Mouse (Mus musculus) cerebellum, adult 11 months (tissue): ENCODE measurements around the gene Adamts17.

Experiments used
- DNase-seq: peaks from one replicate; pipeline ENCODE4 v3.0.0; 2022

Gene Adamts17

GRCm38 (mm10) chr7:66981591-66981990 lies 142.1 kb downstream of the Adamts17 start:
- no peak for DNase-seq

DNA sequence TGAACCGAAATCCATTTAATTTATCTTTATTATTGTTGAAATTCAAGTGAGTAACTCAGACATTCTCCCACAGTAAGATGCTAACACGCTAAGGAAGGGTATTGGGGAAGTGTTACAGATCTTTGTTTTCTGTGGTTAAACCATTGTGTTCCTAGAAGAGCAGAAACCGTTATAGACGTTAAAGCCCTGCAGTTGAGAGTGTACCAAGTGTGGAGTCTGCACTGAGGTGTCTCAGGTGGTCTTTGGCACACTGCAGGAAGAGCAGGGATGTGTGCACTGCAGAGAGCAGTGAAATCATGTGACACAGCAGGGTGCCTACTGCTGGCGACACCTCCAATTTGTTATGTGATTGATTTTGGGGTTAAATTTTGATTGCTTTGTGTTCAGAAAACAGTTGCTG lies 142.5 kb downstream of the Adamts17 start:
- no peak for DNase-seq

DNA sequence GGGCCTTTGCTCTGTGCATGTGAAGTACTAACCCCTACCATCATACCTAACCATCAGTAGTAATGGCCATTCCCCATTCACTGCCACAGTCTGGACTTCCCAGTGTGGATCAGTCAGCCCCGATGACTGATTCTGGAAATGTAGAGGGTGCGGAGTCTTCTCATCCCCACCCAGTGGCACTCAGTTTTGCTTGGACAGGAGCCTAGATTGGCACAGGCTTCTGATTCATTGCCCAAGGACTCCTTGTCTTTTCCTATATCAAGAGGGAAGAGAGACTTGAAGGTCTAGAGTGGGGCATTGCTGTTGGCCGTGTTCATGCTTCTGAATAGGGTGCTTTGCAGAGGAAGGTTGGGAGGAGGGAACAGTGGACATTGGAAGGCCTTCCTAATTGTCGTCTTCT lies 148.1 kb downstream of the Adamts17 start:
- no peak for DNase-seq

- no peak for DNase-seq
These were observed 148.9 kb downstream of the Adamts17 start for GRCm38 (mm10) chr7:66988441-66988840.

DNA sequence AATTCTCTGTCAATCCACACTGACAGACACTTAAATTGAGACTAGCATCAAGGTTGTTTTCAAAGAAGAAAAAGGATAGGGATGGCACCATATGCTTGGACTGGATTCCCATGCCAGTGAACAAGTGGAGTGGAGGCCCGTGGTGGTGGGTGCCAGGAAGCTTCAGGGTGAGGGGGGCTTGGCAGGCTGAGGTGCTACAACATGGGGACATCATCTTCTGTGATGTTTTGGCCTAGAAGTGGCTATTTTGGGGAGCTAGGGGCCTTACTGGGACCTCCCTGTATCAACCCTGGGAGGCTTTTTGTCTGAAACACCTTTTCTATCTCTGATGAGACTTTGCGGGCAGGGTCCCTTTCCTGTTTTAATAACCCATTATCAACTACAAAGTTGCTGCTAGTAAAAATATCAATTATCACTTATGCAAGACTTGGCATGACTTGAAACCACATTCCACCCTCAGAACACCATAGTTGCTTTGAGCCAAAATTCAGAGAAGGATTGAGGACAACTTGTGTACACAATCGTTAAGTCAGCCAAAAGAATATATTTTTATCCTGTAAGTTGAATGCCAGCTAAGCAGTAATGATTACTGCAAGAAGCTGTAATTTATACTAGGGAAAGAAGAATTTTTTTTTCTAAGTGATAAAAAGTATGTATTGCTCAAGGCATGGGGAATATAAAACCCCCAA lies 150.0 kb downstream of the Adamts17 start:
- no peak for DNase-seq

- DNase-seq = no peak
These were observed 159.3 kb downstream of the Adamts17 start for GRCm38 (mm10) chr7:66998821-66999220.

DNA sequence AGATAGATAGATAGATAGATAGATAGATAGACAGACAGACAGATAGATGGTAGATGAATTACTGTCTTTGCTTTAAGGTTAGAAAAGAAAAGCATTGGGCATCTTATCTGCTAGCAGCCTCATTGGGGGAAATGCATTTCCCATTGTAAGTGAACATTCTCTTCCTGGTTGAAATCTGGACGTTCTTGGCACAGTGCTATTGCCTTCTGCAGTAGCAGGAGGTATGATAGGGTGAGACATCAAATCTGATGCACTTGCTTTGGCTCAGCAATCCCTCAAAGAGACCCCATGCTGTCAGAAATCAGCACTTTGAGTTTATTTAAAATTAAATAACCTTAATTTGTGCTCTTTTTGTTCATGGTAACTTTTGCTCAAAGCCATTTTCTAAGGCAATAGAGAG lies 164.1 kb downstream of the Adamts17 start:
- DNase-seq = no peak

GRCm38 (mm10) chr7:67004220-67004619 lies 164.7 kb downstream of the Adamts17 start:
- no peak for DNase-seq

DNA sequence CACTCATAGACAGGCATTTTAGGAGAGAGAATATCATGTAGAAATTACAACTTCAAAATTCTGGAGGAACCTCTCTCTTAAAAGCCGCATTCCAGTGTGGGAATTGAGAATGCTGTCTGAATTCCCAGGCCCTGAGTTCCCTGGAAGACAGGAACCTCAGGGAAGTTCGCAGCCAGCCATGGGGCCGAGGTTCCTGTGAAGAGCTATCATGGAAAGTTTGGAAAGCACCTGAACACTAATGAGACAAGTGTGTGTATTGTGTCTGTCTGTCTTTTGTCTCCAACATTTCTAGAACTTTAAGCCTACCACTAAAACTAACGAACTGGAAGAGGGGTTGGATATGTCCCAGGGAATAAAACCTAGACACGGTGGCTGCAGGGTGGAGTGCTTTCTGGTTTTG lies 170.3 kb downstream of the Adamts17 start:
- no peak for DNase-seq

- DNase-seq = no peak
These were observed 172.6 kb downstream of the Adamts17 start for GRCm38 (mm10) chr7:67012011-67012751.

DNA sequence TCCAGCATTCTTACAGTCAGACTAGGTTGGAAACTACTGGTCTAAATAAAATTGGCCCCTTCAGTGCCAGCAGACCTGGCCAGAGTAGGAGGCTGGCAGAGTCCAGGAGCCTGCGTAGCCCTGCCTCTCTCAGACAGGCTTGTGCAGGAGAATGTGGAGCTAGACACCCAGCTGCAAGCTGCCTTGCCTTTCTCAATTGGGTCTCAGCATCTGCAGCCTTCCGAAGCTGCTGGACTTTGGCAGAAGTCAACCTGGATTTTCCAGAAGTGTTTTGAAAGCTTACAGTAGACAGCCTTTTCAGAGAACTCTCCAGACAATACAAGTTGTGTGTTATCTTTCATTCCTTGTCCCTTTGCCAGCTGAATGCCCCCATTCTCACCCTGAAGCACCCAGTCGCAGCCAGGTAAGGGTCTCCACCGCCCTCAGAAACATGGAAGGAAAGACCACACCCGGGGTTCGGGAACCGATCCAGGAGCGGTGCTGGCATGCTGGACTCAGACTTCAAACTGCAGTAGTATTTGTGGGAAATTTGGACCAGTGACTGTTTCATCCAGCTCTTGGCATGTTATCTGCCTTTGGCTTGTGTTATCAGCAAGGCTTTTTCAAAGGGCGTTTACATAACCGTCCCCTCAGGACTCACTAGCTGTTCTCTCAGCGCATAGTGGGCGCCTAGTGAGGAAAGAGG lies 173.8 kb downstream of the Adamts17 start:
- DNase-seq = peak; percentile 15

DNA sequence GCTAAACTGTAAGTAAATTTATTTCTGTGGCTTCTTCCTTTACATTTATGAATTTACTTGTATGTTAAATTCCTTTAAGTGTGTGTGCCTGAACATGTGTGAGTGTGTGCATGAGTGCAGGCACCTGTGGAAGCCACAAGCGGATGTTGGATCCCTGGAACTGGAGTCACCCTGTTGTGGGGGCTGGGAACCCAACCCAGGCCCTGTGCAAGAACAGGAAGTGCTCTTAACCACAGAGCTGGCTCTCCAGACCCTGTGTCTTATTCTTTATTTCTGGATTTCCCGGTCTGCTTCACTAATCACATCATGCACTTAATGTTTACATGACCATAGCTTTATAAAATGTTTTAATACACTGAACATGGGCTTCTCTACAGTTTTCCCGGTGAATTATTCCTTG lies 180.4 kb downstream of the Adamts17 start:
- no peak for DNase-seq

DNA sequence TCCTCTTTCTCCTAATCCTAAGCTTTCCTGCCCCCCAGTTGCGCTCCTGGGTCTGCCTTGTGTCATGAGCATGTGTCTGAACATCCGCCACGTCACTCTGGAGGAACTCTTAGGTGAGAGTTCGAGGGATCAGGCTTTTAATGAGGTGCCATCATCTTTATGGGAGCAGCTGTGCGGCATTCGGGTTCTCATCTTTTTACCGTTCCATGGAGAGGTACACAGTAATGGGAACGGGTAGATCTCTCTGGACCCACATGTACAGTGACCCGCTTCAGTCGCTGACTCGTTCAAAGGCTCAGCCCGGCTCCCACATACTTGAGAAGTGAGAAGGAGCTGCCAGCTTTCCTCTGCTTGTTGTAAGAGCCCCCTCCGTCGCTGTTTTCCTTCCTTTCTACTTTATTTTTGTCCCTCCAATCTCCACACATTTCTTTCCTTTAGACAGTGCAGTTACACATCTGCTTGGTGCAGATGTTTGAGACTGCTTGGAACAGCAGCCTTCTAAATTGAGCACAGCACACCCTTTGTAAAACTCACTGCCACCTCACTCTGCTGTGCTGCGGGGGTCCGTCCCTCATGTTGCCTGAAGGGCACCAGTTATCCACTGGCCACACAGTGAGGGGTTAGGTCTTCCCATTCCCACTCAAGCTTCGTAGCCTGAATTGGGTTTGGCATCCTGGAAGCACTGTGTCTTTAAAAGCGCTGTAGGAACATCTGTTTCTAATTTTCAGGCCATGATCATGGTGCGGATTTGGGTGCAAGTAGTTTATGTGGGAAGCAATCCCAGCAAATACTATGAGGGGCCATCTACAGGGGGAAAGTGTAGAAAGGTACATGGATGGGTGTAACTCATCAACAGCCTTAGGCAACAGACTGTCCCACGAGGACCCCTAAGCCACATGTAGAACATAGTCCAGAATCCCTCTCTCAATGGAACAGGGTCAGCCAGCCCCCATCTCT lies 186.9 kb downstream of the Adamts17 start:
- no peak for DNase-seq

DNA sequence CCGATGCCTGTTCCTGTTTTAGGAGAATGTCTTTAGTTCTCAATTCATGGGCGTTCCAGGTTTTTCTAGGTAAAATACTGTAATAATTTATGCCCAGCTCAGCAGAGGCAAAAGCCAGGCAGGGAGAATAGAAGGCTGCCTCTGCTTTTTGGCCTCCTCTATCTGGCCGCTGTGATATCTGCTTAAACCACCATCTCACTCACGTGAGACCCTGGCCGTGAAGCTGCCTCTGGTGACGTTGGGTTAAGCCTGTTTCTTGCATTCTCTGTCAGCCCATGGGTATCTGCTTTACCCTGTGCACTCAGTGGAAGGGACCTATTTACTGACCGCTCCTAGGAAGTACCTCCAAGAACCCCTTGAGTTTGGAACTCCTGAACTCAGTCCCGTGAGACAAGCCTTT lies 187.7 kb downstream of the Adamts17 start:
- DNase-seq = no peak

- DNase-seq = no peak
These were observed 188.2 kb downstream of the Adamts17 start for GRCm38 (mm10) chr7:67027696-67028095.

DNA sequence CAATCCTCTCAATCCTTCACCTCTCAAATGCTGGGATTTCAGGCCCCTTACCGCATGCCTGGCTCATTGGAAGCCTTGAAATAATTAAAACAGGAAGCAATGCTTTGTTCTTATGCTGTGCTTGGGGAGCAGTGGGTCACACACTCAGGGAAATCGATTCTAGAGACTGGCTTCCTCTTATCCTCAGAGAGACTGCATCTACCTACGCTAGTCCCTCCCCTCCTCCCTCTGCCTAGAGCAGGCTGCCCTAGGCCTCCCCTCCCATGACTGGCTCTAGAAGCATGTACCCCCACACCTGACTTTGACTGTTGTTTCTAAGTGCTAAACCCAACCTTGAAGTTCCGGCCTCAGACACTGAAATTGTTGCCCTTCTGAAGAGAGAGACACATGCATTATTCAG lies 189.4 kb downstream of the Adamts17 start:
- DNase-seq = no peak

- no peak for DNase-seq
These were observed 189.9 kb downstream of the Adamts17 start for GRCm38 (mm10) chr7:67029481-67029880.

- DNase-seq = no peak
These were observed 191.7 kb downstream of the Adamts17 start for GRCm38 (mm10) chr7:67031284-67031683.

GRCm38 (mm10) chr7:67032616-67033015 lies 193.1 kb downstream of the Adamts17 start:
- no peak for DNase-seq

GRCm38 (mm10) chr7:67034369-67034768 lies 194.8 kb downstream of the Adamts17 start:
- DNase-seq = no peak

GRCm38 (mm10) chr7:67035246-67035645 lies 195.7 kb downstream of the Adamts17 start:
- no peak for DNase-seq

DNA sequence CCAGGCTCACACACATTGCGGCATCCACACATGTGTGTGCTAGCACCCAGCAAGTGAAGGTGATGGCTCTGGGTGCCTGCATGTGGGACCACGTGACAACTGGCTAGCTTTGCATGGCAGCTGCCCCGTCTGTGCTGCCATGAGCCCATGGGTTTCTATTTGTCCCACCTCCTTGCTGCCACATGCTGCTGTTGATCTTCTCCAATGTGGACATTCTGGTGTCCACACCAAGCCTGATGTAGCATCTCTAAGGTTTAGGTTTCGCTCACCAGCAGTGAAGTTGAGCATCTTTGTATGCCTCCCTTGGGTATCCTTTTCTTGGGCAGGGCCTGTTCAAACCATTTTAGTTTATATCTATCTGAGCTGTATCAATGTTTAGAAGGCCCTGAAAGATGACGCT lies 196.1 kb downstream of the Adamts17 start:
- DNase-seq = no peak
